Mouse (Mus musculus) mouse embryonic stem cell (cell line): ENCODE measurements at regions not wholly inside any gene's neighbourhood (a gene's known extent, or its start where the extent isn't known, plus 50 kb on each side); places are given as distances from the start of the nearest gene placed in this dataset.
"Not testable (repeated sequence)": the region's sequence is repeated elsewhere in the genome, so short reads cannot be mapped to it uniquely, and the experiment has no call there.

Source experiments
- in situ Hi-C, 2 experiments: fragments of 300-500 bp; cut with MboI; formaldehyde crosslinking; loops; 1 replicate in 1 of 2; 3 replicates in 1 of 2; pipeline ENCODE4 v1.14.3; 2019 to 2020; ENCODE audit warnings: low sequenced_read_pairs in 2 of 2, low pct_unique_long_range_greater_than_20kb in 1 of 2, mixed read lengths in 1 of 2; ENCODE audit not compliant: unreplicated experiment in 1 of 2

GRCm38 (mm10) chr6:24384193-24384888, 130.5 kb downstream of the Iqub start:
- in situ Hi-C loops, result loop anchor here in 1 of 2 experiments (25.0 kb wide), 1 partner anchor 347 kb away; no protein-coding TSS in a partner anchor

- in situ Hi-C loops, result loop anchor here in 1 of 2 experiments (25.0 kb wide), 1 partner anchor 343 kb away; no protein-coding TSS in a partner anchor
These were observed 135.0 kb downstream of the Iqub start for GRCm38 (mm10) chr6:24379859-24380258.

- in situ Hi-C loops, result loop anchor here in 1 of 2 experiments (25.0 kb wide), 1 partner anchor 339 kb away; no protein-coding TSS in a partner anchor
These were observed 138.1 kb downstream of the Iqub start for GRCm38 (mm10) chr6:24376728-24377127.

GRCm38 (mm10) chr6:24373161-24373560, 141.7 kb downstream of the Iqub start:
- in situ Hi-C loops, result no loop called here

- in situ Hi-C loops, result no loop called here
These were observed 143.2 kb downstream of the Iqub start for GRCm38 (mm10) chr6:24371680-24372079.

GRCm38 (mm10) chr6:24350882-24351281, 164.0 kb downstream of the Iqub start:
- in situ Hi-C loops, result no loop called here

GRCm38 (mm10) chr6:24348481-24349062, 166.3 kb downstream of the Iqub start:
- in situ Hi-C loops, result no loop called here

- in situ Hi-C loops, result no loop called here
These were observed 167.0 kb downstream of the Iqub start for GRCm38 (mm10) chr6:24347745-24348480.

GRCm38 (mm10) chr6:24342471-24342870, 172.4 kb downstream of the Iqub start:
- in situ Hi-C loops, result no loop called here

- in situ Hi-C loops, result no loop called here
These were observed 172.8 kb downstream of the Iqub start for GRCm38 (mm10) chr6:24342056-24342455.

GRCm38 (mm10) chr6:24340107-24340506, 172.2 kb upstream of the Slc13a1 start:
- in situ Hi-C loops, result not testable (repeated sequence)

GRCm38 (mm10) chr6:24325215-24325614, 157.3 kb upstream of the Slc13a1 start:
- in situ Hi-C loops, result no loop called here

GRCm38 (mm10) chr6:24324718-24325117, 156.8 kb upstream of the Slc13a1 start:
- in situ Hi-C loops, result no loop called here

- in situ Hi-C loops, result no loop called here
These were observed 154.5 kb upstream of the Slc13a1 start for GRCm38 (mm10) chr6:24322371-24322770.

- in situ Hi-C loops, result no loop called here
These were observed 151.0 kb upstream of the Slc13a1 start for GRCm38 (mm10) chr6:24318862-24319261.

- in situ Hi-C loops, result no loop called here
These were observed 142.8 kb upstream of the Slc13a1 start for GRCm38 (mm10) chr6:24310675-24311074.

GRCm38 (mm10) chr6:24309810-24310209, 141.9 kb upstream of the Slc13a1 start:
- in situ Hi-C loops, result no loop called here

GRCm38 (mm10) chr6:24301681-24302080, 133.8 kb upstream of the Slc13a1 start:
- in situ Hi-C loops, result no loop called here

- in situ Hi-C loops, result no loop called here
These were observed 133.3 kb upstream of the Slc13a1 start for GRCm38 (mm10) chr6:24301146-24301545.
